Mouse (Mus musculus): ENCODE results near the gene Strn3.

- no peak for TF ChIP-seq GATA1 (IDR thresholded peaks at IDR 0.05; ENCODE audit: borderline replicate concordance, low read length)
- TF ChIP-seq FLI1 (IDR thresholded peaks at IDR 0.05; ENCODE audit: low read length): no peak
Measured at GRCm38 (mm10) chr12:51622670-51623365, 68.9 kb downstream of the Strn3 start.
